Mouse (Mus musculus) fibroblast of lung, adult 2 months (primary cell): Measurements from ENCODE around the gene Lamp1.

Experiments
- DNase-seq: peaks from one replicate; pipeline ENCODE4 v3.0.0-alpha.2; 2011; ENCODE audit warnings: low read depth

Gene Lamp1

DNA sequence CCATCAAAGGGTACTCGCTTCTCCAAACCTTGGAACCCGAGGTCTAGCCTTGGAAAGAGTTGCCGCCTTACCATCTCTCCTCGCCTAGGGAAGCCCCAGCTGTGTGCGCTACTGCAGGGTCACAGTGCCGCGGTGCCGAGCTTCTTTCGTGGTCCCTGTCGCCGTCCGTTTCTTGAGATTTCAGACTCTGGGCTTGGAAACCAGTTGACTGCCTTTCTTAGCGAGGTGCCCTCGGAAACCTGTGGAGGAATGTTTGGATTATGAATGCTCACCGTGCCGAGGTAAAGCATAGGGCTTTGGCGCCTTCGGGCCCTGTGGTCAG is 42.0 kb downstream of the Lamp1 start:
- DNase-seq = no peak

GRCm38 (mm10) chr8:13202041-13202440 is 43.1 kb downstream of the Lamp1 start:
- DNase-seq = no peak

GRCm38 (mm10) chr8:13202806-13203205 is 43.8 kb downstream of the Lamp1 start:
- no peak for DNase-seq

DNA sequence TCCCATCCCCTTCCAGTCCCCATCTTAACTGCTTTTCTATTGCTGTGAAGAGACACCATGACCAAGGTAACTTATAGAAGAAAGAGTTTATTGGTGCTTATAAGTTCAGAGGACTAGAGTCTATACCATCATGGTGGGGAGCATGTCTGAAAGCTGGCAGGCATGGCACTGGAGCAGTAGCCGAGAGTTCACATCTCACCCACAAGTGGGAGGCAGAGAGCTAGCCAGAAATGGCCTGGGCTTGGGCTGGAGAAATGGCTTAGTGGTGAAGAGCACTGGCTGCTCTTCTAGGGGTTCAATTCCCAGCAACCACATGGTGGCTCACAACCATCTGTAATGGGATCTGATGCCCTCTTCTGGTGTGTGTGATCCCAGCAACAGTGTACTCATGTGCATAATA is 44.5 kb downstream of the Lamp1 start:
- no peak for DNase-seq

GRCm38 (mm10) chr8:13204371-13205140 is 45.6 kb downstream of the Lamp1 start:
- DNase-seq = no peak

- DNase-seq = no peak
Measured at GRCm38 (mm10) chr8:13205311-13205710, 46.4 kb downstream of the Lamp1 start.

- DNase-seq = no peak
Measured at GRCm38 (mm10) chr8:13206290-13206689, 47.3 kb downstream of the Lamp1 start.

GRCm38 (mm10) chr8:13208627-13209355 is 49.8 kb downstream of the Lamp1 start:
- no peak for DNase-seq

DNA sequence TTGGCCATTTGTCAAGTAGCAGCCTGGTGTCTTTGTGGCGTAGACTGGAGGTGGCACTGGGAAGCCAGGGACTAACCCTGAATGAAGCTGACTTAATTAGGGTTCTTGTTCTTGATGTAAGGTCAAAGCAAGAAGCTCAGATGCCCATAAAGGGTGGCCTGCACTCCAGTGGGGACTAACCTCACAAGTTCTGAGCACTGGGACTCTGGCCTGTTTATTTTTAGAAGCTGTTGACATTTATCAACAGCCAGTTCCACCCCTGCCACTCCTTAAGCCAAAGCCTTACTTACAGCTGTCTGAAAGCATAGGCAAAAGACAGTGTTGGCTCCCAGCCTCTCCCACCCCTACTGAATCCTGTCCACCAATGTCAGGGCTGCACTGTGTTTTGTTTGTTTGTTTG is 50.8 kb downstream of the Lamp1 start:
- DNase-seq = no peak

DNA sequence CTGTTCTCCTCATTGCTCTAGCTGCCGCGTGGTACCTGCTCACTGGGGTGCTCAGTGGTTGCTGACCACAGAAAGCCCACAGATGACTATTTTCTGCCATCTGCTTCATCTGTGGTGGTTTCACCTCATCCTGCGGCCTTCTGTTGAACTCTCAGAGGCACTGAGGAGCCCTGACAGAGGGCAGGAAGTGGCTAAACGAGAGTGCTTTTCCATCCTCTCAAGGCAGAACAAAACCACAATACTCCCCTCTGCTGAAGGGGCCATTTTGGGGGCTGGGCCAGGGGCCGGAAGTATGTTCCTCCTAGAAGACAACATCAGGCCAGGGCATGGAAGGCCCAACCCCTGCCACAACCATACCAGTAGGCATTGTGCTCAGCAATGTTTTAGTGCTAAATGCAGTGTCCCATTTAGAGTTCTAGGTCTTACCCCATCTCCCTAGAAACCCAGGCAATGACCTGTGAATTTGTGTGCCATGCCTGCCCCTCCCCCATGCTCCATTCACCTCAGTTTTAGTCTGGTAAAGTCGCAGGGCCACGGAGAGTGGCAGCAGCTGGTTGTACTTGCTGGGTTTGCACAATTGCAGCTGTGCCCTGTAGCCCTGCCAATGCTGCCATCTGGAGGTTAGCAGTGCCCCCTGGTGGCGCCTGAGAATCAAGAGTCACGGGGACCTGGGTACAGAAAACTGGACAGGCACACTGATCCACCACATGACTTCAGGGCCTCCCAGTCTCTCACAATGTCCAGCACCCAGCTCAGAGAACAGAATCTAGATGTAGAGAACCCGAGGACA is 54.7 kb downstream of the Lamp1 start:
- peak; percentile 65 for DNase-seq

GRCm38 (mm10) chr8:13216386-13216785 is 57.4 kb downstream of the Lamp1 start:
- DNase-seq = no peak

- DNase-seq = no peak
Measured at GRCm38 (mm10) chr8:13217093-13217492, 58.1 kb downstream of the Lamp1 start.

- no peak for DNase-seq
Measured at GRCm38 (mm10) chr8:13217986-13218385, 59.0 kb downstream of the Lamp1 start.

- DNase-seq = no peak
Measured at GRCm38 (mm10) chr8:13218441-13218840, 59.5 kb downstream of the Lamp1 start.

GRCm38 (mm10) chr8:13224426-13224825 is 65.5 kb downstream of the Lamp1 start:
- no peak for DNase-seq
